Mouse (Mus musculus) ES-E14 (cell line): Measurements from ENCODE around the gene Man1c1. TPM values are rescaled to one million over a fixed set of nuclear protein-coding genes. Genes with fewer than 3 reads are reported as not detected.

ENCODE experiments used
- DNase-seq: peaks from one replicate; pipeline ENCODE4 v3.0.0-alpha.2; 2013; ENCODE audit warnings: low read depth, low spot score
- H3K27ac ChIP-seq: 2 replicates; pipeline ENCODE4 v1.5.1; 2012; ENCODE audit warnings: low read depth, mild to moderate bottlenecking, low read length, moderate library complexity, mixed read lengths; ENCODE audit not compliant: poor library complexity, insufficient read depth, severe bottlenecking
- H3K36me3 ChIP-seq: 2 replicates; pipeline ENCODE4 v1.6.1; 2012; ENCODE audit warnings: mild to moderate bottlenecking, low read length, moderate library complexity, mixed read lengths; ENCODE audit not compliant: control insufficient read depth, poor library complexity, insufficient read depth, severe bottlenecking
- H3K4me1 ChIP-seq, 2 experiments: fragments of 150-350 bp in 1 of 2; sonication (generic) in 1 of 2; 2 replicates each; pipeline ENCODE4 v1.6.1; 2012; ENCODE audit warnings: low read length in 2 of 2, mild to moderate bottlenecking in 1 of 2, mixed read lengths in 1 of 2; ENCODE audit not compliant: control insufficient read depth in 2 of 2, insufficient read depth in 2 of 2, poor library complexity in 1 of 2
- H3K4me3 ChIP-seq, 2 experiments: fragments of 150-350 bp in 1 of 2; sonication (generic) in 1 of 2; 2 replicates each; pipeline ENCODE4 v1.5.1; 2012; ENCODE audit warnings: low read length in 2 of 2, low read depth in 1 of 2, mild to moderate bottlenecking in 1 of 2, mixed read lengths in 1 of 2; ENCODE audit not compliant: insufficient read depth in 1 of 2, poor library complexity in 1 of 2, severe bottlenecking in 1 of 2
- H3K9ac ChIP-seq: 2 replicates; pipeline ENCODE4 v1.6.1; 2012; ENCODE audit warnings: low read depth, mild to moderate bottlenecking, low read length, mixed read lengths; ENCODE audit not compliant: poor library complexity, insufficient read depth, severe bottlenecking
- H3K9me3 ChIP-seq: fragments of 150-350 bp; sonication (generic); 2 replicates; pipeline ENCODE4 v1.6.1; 2012; ENCODE audit warnings: low read depth, mild to moderate bottlenecking, low read length; ENCODE audit not compliant: control insufficient read depth, insufficient read depth
- CHD2 ChIP-seq: IDR thresholded peaks from 2 replicates; pipeline ENCODE4 v1.6.1; 2014; ENCODE audit warnings: mild to moderate bottlenecking, low read depth, low read length, inconsistent platforms
- HCFC1 ChIP-seq: IDR thresholded peaks from 2 replicates; pipeline ENCODE4 v1.6.1; 2012; ENCODE audit warnings: low read length, inconsistent platforms, borderline replicate concordance; ENCODE audit not compliant: insufficient read depth
- MAFK ChIP-seq: IDR thresholded peaks from 2 replicates; pipeline ENCODE4 v1.6.1; 2014; ENCODE audit warnings: mild to moderate bottlenecking, low read depth, low read length, inconsistent platforms; ENCODE audit not compliant: insufficient read depth
- ZC3H11A ChIP-seq: IDR thresholded peaks from 2 replicates; pipeline ENCODE4 v1.6.1; 2012; ENCODE audit warnings: low read depth, mild to moderate bottlenecking, inconsistent platforms, low read length, borderline replicate concordance
- ZNF384 ChIP-seq: IDR thresholded peaks from 2 replicates; pipeline ENCODE4 v1.6.1; 2012; ENCODE audit warnings: low read depth, low read length, inconsistent platforms
- in situ Hi-C, 2 experiments: fragments of 600-800 bp; cut with MboI; formaldehyde crosslinking; loops; one replicate each; pipeline ENCODE4 v1.15.1; 2025; ENCODE audit warnings: low sequenced_read_pairs in 2 of 2, inconsistent platforms in 1 of 2; ENCODE audit not compliant: unreplicated experiment in 2 of 2
- total RNA-seq: library from RNA; depleted of rRNA; stranded (reverse); fragments of 300-350 nt; gene quantifications from 2 replicates; pipeline ENCODE4 v1.2.3, GENCODE M21; 2012

Man1c1 gene
- total RNA-seq, 1 experiment, result 6.1 TPM

- Histone ChIP-seq H3K4me3 (no peak overlapping the region), H3K36me3 (no peaks in the 10 kb centered on the region), H3K27ac (no peak overlapping the region), H3K9me3 (no peaks in the 10 kb centered on the region), H3K4me1 (no peaks in the 10 kb centered on the region), H3K9ac (no peak overlapping the region)
- no peak for DNase-seq
- in situ Hi-C loops, result no loop called here
- no peak for TF ChIP-seq HCFC1
- TF ChIP-seq MAFK, result no peak
Observed at GRCm38 (mm10) chr4:134601404-134601803, 102.7 kb downstream of the Man1c1 start.

- H3K4me3 ChIP-seq, result no peak overlapping the region
- H3K9me3 ChIP-seq, result no peaks in the 10 kb centered on the region
- in situ Hi-C loops, result no loop called here
- DNase-seq, result no peak
- no peak for TF ChIP-seq ZC3H11A
- no peak for TF ChIP-seq HCFC1
- no peak for TF ChIP-seq CHD2
- no peak for TF ChIP-seq MAFK
- no peak for TF ChIP-seq ZNF384
- no peaks in the 10 kb centered on the region for H3K36me3 ChIP-seq
- H3K27ac ChIP-seq, result no peak overlapping the region
- no peak overlapping the region for H3K9ac ChIP-seq
- no peaks in the 10 kb centered on the region for H3K4me1 ChIP-seq
Observed at GRCm38 (mm10) chr4:134600777-134601176, 103.3 kb downstream of the Man1c1 start.

- no peaks in the 10 kb centered on the region for H3K4me1 ChIP-seq
- H3K4me3 ChIP-seq, result no peak overlapping the region
- TF ChIP-seq CHD2 (no peak), HCFC1 (no peak), ZNF384 (no peak), ZC3H11A (no peak), MAFK (no peak)
- in situ Hi-C loops, result no loop called here
- no peak for DNase-seq
- H3K36me3 ChIP-seq, result no peaks in the 10 kb centered on the region
- no peak overlapping the region for H3K27ac ChIP-seq
- no peak overlapping the region for H3K9ac ChIP-seq
- no peaks in the 10 kb centered on the region for H3K9me3 ChIP-seq
Observed at GRCm38 (mm10) chr4:134600060-134600459, 104.0 kb downstream of the Man1c1 start.

GRCm38 (mm10) chr4:134596816-134597692 lies 107.0 kb downstream of the Man1c1 start:
- Histone ChIP-seq H3K4me3 (no peak overlapping the region), H3K27ac (no peak overlapping the region; the same call in 1 of the 2 replicates), H3K9me3 (no peaks in the 10 kb centered on the region), H3K4me1 (no peaks in the 10 kb centered on the region), H3K36me3 (no peaks in the 10 kb centered on the region), H3K9ac (no peak overlapping the region)
- in situ Hi-C loops, result no loop called here
- no peak for DNase-seq
- TF ChIP-seq HCFC1 (no peak), CHD2 (no peak), MAFK (no peak), ZNF384 (no peak), ZC3H11A (no peak)
